ENCODE assay signal across 8 mouse cellular contexts in genomic region chr16:78265151-78265590, GRCm38 (mm10). TPM values are rescaled to one million over a fixed set of nuclear protein-coding genes. Genes with fewer than 3 reads are reported as not detected.
A peak's percentile ranks its signal among the peaks of the same experiment; 100 is the strongest.
DNase-seq lines count a peak whose midpoint lies in the region; ATAC-seq and TF ChIP-seq lines count a peak whose summit lies in the region.

No protein-coding gene starts in this region.

- H3K27me3 ChIP-seq in E14TG2a.4 (ENCODE audit: insufficient read depth, low read length), result peaks cover 47% of the 10 kb centered on the region
- no peaks in the 10 kb centered on the region for H3K27me3 ChIP-seq in liver, embryonic 16.5 days (ENCODE audit: control insufficient read depth, insufficient read depth, low read depth, low read length)

- peak; percentile 35; the same call in 1 of the 2 replicates for ATAC-seq in liver, embryonic 16.5 days (ENCODE audit: low read depth)

- no peaks in the 10 kb centered on the region for H3K36me3 ChIP-seq in E14TG2a.4 (ENCODE audit: insufficient read depth, low read length)
- no peaks in the 10 kb centered on the region for H3K36me3 ChIP-seq in liver, embryonic 16.5 days (ENCODE audit: control insufficient read depth, insufficient read depth)

- intact Hi-C loops in heart, postnatal 10 days (cut with DNase I), result loop anchor here (5.0 kb wide), 1 partner anchor 37 kb away; the partner anchor contains the start of gene Cxadr

- H3K9me3 ChIP-seq in E14TG2a.4 (ENCODE audit: low read length), result peaks cover 16% of the 10 kb centered on the region
- no peaks in the 10 kb centered on the region for H3K9me3 ChIP-seq in liver, embryonic 16.5 days (replicated peaks; ENCODE audit: control insufficient read depth, low read length)

- no peak for TF ChIP-seq CTCF in E14TG2a.4 (conservative IDR thresholded peaks at IDR 0.05; ENCODE audit: low read length)

- WGBS in liver, embryonic 16.5 days (ENCODE audit: insufficient replicate concordance), result under 1% methylated on average over 7 of the region's 7 CpGs

- H3K4me1 ChIP-seq in E14TG2a.4 (replicated peaks; ENCODE audit: low read depth, low read length), result peaks cover 43% of the 10 kb centered on the region
- H3K4me1 ChIP-seq in liver, embryonic 16.5 days (ENCODE audit: control insufficient read depth, low read depth, low read length), result peaks cover 4% of the 10 kb centered on the region

- DNase-seq in adrenal gland, postnatal 14 days, result peak; percentile 65
- DNase-seq in fibroblast of lung, adult 2 months (ENCODE audit: low read depth), result peak; percentile 54
- DNase-seq in heart, postnatal 10 days, result peak; percentile 69 to 72
- DNase-seq in kidney, postnatal 25 days, result peak; percentile 85 to 89
- peak; percentile 53 for DNase-seq in neural tube, embryonic 10.5 days (ENCODE audit: extremely low spot score, low spot score)
- DNase-seq in thymus, postnatal 4 days, result peak; percentile 54

- no peak overlapping the region; the same call in 1 of the 2 replicates for H3K9ac ChIP-seq in liver, embryonic 16.5 days (ENCODE audit: low read depth, low read length)

- peak overlapping the region; percentile 28 for H3K4me2 ChIP-seq in liver, embryonic 16.5 days (ENCODE audit: low read depth, low read length)

- peak overlapping the region; percentile 46 for H3K4me3 ChIP-seq in E14TG2a.4 (replicated peaks; ENCODE audit: low read length)
- peak overlapping the region; percentile 39 for H3K4me3 ChIP-seq in liver, embryonic 16.5 days (ENCODE audit: low read depth, low read length)

- H3K27ac ChIP-seq in liver, embryonic 16.5 days (ENCODE audit: low read length), result peak overlapping the region; percentile 61

RNA-seq across cellular contexts. Expression of gene Cxadr, which starts 36.1 kb away (rescaled TPM):
- total RNA-seq in adrenal gland, postnatal 14 days (2021), result 14.6 and 17.2 TPM in 2 replicates
- 10 to 100 TPM; 41.4 to 48.1 TPM for total RNA-seq in heart, postnatal 10 days (2021)
- polyA plus RNA-seq in liver, embryonic 16.5 days (2015; fragmentation: Nextera tagmentation; extraction: Ambion mirVana), result 21.3 and 23.2 TPM in 2 replicates

Comparison
In these comparisons a context has a peak if more than half of its experiments do, and no peak if none do; other contexts are left out.
1. Peak in every context shown above with its lines: DNase-seq, ATAC-seq, H3K4me3 ChIP-seq and H3K27ac ChIP-seq.